Mouse (Mus musculus) neural tube, embryonic 14.5 days (tissue): Measurements from ENCODE around the gene Camk1d. TPM values are rescaled to one million over a fixed set of nuclear protein-coding genes. Genes with fewer than 3 reads are reported as not detected.

Source experiments
- polyA plus RNA-seq: library from polyadenylated mRNA; unstranded; fragments of >200 nt; fragmentation: Nextera tagmentation; extraction: Ambion mirVana; gene quantifications from 2 replicates; pipeline ENCODE4 v1.2.1, GENCODE M21; 2014

Camk1d gene
- polyA plus RNA-seq, 1 experiment from 2014 or later: 9.9 TPM

Other genes starting within 250 kb of the Camk1d start
- gene Nudt5, start 130.5 kb upstream of the Camk1d start, polyA plus RNA-seq: 22.7 and 27.3 TPM in 2 replicates
- gene Cdc123, start 130.6 kb upstream of the Camk1d start, polyA plus RNA-seq: 241 and 270 TPM in 2 replicates
- gene Gm13199, start 148.4 kb upstream of the Camk1d start, polyA plus RNA-seq: 1.7 and 2.8 TPM in 2 replicates
- gene Sec61a2, start 180.9 kb upstream of the Camk1d start, polyA plus RNA-seq: 134 and 144 TPM in 2 replicates
- 7.7 and 10.1 TPM in 2 replicates for gene Dhtkd1, start 228.3 kb upstream of the Camk1d start, polyA plus RNA-seq
- gene Upf2, start 237.0 kb upstream of the Camk1d start, polyA plus RNA-seq: 10.4 and 11.0 TPM in 2 replicates